In the genomic region with DNA sequence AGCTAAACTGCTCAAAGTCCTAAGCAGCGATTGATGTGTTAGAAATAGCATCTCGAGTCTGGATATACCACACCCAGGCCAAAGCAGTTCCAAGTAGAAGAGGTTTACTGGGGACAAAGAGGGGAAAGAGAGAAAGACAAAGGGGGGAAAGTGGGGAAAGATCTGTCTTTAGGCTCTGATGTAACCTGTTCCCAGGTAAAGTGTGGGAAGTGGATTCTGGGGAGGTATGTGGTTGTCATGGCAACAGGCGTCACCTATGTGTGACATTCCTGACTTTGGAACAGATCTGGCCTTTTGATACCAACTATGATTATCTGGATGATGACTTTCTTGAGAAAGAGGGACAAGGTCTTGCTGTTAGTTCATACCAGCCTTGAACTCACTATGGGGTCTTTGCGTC, we compare ENCODE assay signal across 26 mouse cellular contexts.
"Had no signal": no experiment of that assay in that cellular context is flagged by ENCODE, and none has a peak within 500 bp of the region (broad histone marks: within the 10 kb centered on the region; RNA-seq: fewer than 3 reads in every experiment).

No protein-coding gene starts in this region.

- H3K27me3 ChIP-seq: heart, embryonic 13.5 days; heart, embryonic 15.5 days; hindbrain, embryonic 12.5 days; intestine, embryonic 15.5 days had no signal

- ATAC-seq: hindbrain, embryonic 16.5 days; inflammation-experienced regulatory T-cells, adult 6 months; intestine, embryonic 15.5 days; intestine, postnatal 0 days had no signal

- H3K4me2 ChIP-seq: heart, embryonic 11.5 days; heart, embryonic 13.5 days; heart, embryonic 15.5 days; hindbrain, embryonic 12.5 days; hindbrain, embryonic 14.5 days; intestine, embryonic 15.5 days; limb, embryonic 12.5 days; liver, embryonic 11.5 days had no signal

- H3K9ac ChIP-seq: heart, embryonic 13.5 days; heart, embryonic 15.5 days; hindbrain, embryonic 12.5 days; hindbrain, embryonic 14.5 days; intestine, embryonic 15.5 days; limb, embryonic 12.5 days had no signal

- H3K4me1 ChIP-seq: limb, embryonic 12.5 days had no signal

- H3K9me3 ChIP-seq: heart, embryonic 13.5 days; heart, embryonic 15.5 days; hindbrain, embryonic 10.5 days; hindbrain, embryonic 12.5 days; intestine, embryonic 15.5 days; limb, embryonic 10.5 days; limb, embryonic 12.5 days had no signal

- DNase-seq: gastrocnemius, adult 2 months; gastrocnemius, postnatal 10 days; gastrocnemius, postnatal 25 days; heart, adult 2 months; heart, postnatal 4 days; kidney, adult 18-20 months; kidney, adult 8-10 months; kidney, postnatal 10 days; kidney, postnatal 25 days; kidney, postnatal 4 days; liver had no signal

- H3K4me3 ChIP-seq: gastrocnemius, adult 2 months; heart, adult 2 months; heart, embryonic 13.5 days; heart, embryonic 15.5 days; hindbrain, embryonic 10.5 days; hindbrain, embryonic 12.5 days; intestine, embryonic 15.5 days; layer of hippocampus, adult 2 months; left cerebral cortex, adult 2 months; limb, embryonic 10.5 days; limb, embryonic 12.5 days had no signal

- H3K36me3 ChIP-seq: heart, embryonic 13.5 days; heart, embryonic 15.5 days; hindbrain, embryonic 10.5 days; hindbrain, embryonic 12.5 days; intestine, embryonic 15.5 days; limb, embryonic 10.5 days; limb, embryonic 12.5 days had no signal

- H3K27ac ChIP-seq: gastrocnemius, adult 2 months; heart, adult 2 months; heart, embryonic 13.5 days; heart, embryonic 15.5 days; hindbrain, embryonic 10.5 days; hindbrain, embryonic 12.5 days; hindbrain, embryonic 14.5 days; intestine, embryonic 15.5 days; layer of hippocampus, adult 2 months; left cerebral cortex, adult 2 months; limb, embryonic 10.5 days; limb, embryonic 12.5 days had no signal
